ENCODE assay signal across 1 mouse cellular context in genomic region chr17:46857361-46857902, GRCm38 (mm10).
A peak's percentile ranks its signal among the peaks of the same experiment; 100 is the strongest.
TF ChIP-seq lines count a peak whose summit lies in the region.

No protein-coding gene starts in this region.

TF ChIP-seq in CH12.LX, 34 proteins besides CTCF, POLR2A, EP300 and RAD21:
- TF ChIP-seq MEF2A (IDR thresholded peaks at IDR 0.05; ENCODE audit: borderline replicate concordance, low read depth, low read length) (no peak), SIN3A (IDR thresholded peaks at IDR 0.05; ENCODE audit: low read length) (no peak), TBP (conservative IDR thresholded peaks at IDR 0.05; ENCODE audit: low read depth, low read length) (no peak), MXI1 (IDR thresholded peaks at IDR 0.05; ENCODE audit: low read depth, low read length) (peak; percentile 22; the same call in 1 of the 2 replicates), UBTF (IDR thresholded peaks at IDR 0.05; ENCODE audit: low read depth, low read length) (peak; percentile 61; the same call in 1 of the 2 replicates), KAT2A (IDR thresholded peaks at IDR 0.05; ENCODE audit: insufficient replicate concordance, low read length) (no peak), TCF12 (IDR thresholded peaks at IDR 0.05; ENCODE audit: low read depth, low read length) (peak; percentile 50; the same call in 1 of the 2 replicates), MAZ (IDR thresholded peaks at IDR 0.05; ENCODE audit: low read depth, low read length) (peak; percentile 65; the same call in 1 of the 2 replicates), CHD2 (IDR thresholded peaks at IDR 0.05; ENCODE audit: low read length) (peak; percentile 44; the same call in 1 of the 2 replicates), PAX5 (IDR thresholded peaks at IDR 0.05; ENCODE audit: low read length) (no peak), CHD1 (IDR thresholded peaks at IDR 0.05; ENCODE audit: low read depth, low read length) (no peak), ZKSCAN1 (IDR thresholded peaks at IDR 0.05; ENCODE audit: borderline replicate concordance, low read depth, low read length) (no peak)
